30 mouse cellular contexts compared by ENCODE assay signal in the genomic region with DNA sequence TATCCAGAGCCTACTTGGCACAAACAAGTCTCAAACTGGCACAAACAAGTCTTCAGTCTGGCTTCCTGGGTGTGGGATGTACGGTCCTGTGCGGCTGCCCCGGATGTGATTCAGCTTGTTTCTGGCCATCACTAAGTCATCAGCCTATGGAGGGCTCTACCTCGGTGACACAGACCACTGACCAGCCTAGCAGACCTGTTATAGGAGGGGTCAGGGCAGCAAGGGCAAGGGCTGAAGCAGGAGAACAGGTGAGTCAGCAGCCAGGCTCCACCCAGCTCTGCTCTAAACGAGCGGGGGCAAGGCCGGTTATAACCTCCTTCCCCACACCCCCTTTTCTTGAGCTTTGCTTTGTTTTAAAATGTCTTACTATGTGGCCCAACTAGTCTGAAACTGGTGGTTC. TPM values are rescaled to one million over a fixed set of nuclear protein-coding genes. Genes with fewer than 3 reads are reported as not detected.
A peak's percentile ranks its signal among the peaks of the same experiment; 100 is the strongest.
DNase-seq lines count a peak whose midpoint lies in the region; ATAC-seq and TF ChIP-seq lines count a peak whose summit lies in the region.
"Had no signal": no experiment of that assay in that cellular context is flagged by ENCODE, and none has a peak within 500 bp of the region (broad histone marks: within the 10 kb centered on the region; RNA-seq: fewer than 3 reads in every experiment).

No protein-coding gene starts in this region.

- peaks cover 16% of the 10 kb centered on the region for H3K4me1 ChIP-seq in kidney, postnatal 0 days (replicated peaks; ENCODE audit: insufficient read depth, low read length)
- H3K4me1 ChIP-seq in kidney, embryonic 14.5 days (ENCODE audit: control insufficient read depth, insufficient read depth, low read length) = peaks cover 15% of the 10 kb centered on the region
- H3K4me1 ChIP-seq in brown adipose tissue, adult 24 weeks (ENCODE audit: control insufficient read depth, insufficient read depth, insufficient read length, low read length) = peaks cover 26% of the 10 kb centered on the region
- peaks cover 28% of the 10 kb centered on the region for H3K4me1 ChIP-seq in stomach, embryonic 14.5 days (ENCODE audit: control insufficient read depth, insufficient read depth, low read length)
- H3K4me1 ChIP-seq in midbrain, embryonic 15.5 days = peaks cover 15% of the 10 kb centered on the region
- H3K4me1 ChIP-seq in heart, adult 2 months (ENCODE audit: control insufficient read depth, insufficient read depth, low read length) = peaks cover 16% of the 10 kb centered on the region

- H3K9ac ChIP-seq in kidney, postnatal 0 days (ENCODE audit: low read depth, low read length) = no peak overlapping the region
- no peak overlapping the region for H3K9ac ChIP-seq in kidney, embryonic 14.5 days (ENCODE audit: low read depth, low read length)
- no peak overlapping the region for H3K9ac ChIP-seq in stomach, embryonic 14.5 days (replicated peaks; ENCODE audit: low read depth, low read length)
- H3K9ac ChIP-seq in midbrain, embryonic 15.5 days = no peak overlapping the region
- H3K9ac ChIP-seq in heart, adult 2 months (ENCODE audit: low read depth, low read length) = no peak overlapping the region
- H3K9ac ChIP-seq: forebrain, embryonic 12.5 days; forebrain, postnatal 0 days; liver, embryonic 13.5 days; neural tube, embryonic 12.5 days had no signal

- TF ChIP-seq CTCF in gastrocnemius, adult 2 months (IDR thresholded peaks at IDR 0.05) = no peak
- no peak for TF ChIP-seq CTCF in kidney, postnatal 0 days (IDR thresholded peaks at IDR 0.05; ENCODE audit: low read depth)
- TF ChIP-seq CTCF in heart, adult 2 months (IDR thresholded peaks at IDR 0.05) = no peak

- TF ChIP-seq POLR2A in heart, adult 2 months (IDR thresholded peaks at IDR 0.05; ENCODE audit: insufficient read depth, low read depth, low read length) = no peak

- H3K27me3 ChIP-seq in kidney, postnatal 0 days (ENCODE audit: insufficient read depth, low read length) = no peaks in the 10 kb centered on the region
- no peaks in the 10 kb centered on the region for H3K27me3 ChIP-seq in kidney, embryonic 14.5 days (ENCODE audit: control insufficient read depth, insufficient read depth, low read length)
- H3K27me3 ChIP-seq in stomach, embryonic 14.5 days (ENCODE audit: control insufficient read depth, insufficient read depth, low read length) = no peaks in the 10 kb centered on the region
- no peaks in the 10 kb centered on the region for H3K27me3 ChIP-seq in midbrain, embryonic 15.5 days (replicated peaks)
- H3K27me3 ChIP-seq in heart, adult 2 months (ENCODE audit: control insufficient read depth, insufficient read depth, low read length) = no peaks in the 10 kb centered on the region
- H3K27me3 ChIP-seq: forebrain, embryonic 12.5 days; hindbrain, embryonic 13.5 days; liver, embryonic 13.5 days; neural tube, embryonic 12.5 days had no signal

- WGBS in kidney, postnatal 0 days = 59% methylated on average over 7 of the region's 7 CpGs
- whole genome bisulfite sequencing in kidney, embryonic 14.5 days = 73% methylated on average over 7 of the region's 7 CpGs
- 73% methylated on average over 7 of the region's 7 CpGs for WGBS in stomach, embryonic 14.5 days
- WGBS in midbrain, embryonic 15.5 days = 94% methylated on average over 7 of the region's 7 CpGs
- WGBS in heart, adult 2 months = 51% methylated on average over 7 of the region's 7 CpGs

- no peaks in the 10 kb centered on the region for H3K9me3 ChIP-seq in kidney, postnatal 0 days (replicated peaks; ENCODE audit: low read length)
- H3K9me3 ChIP-seq in kidney, embryonic 14.5 days (ENCODE audit: control insufficient read depth, low read length) = no peaks in the 10 kb centered on the region
- H3K9me3 ChIP-seq in stomach, embryonic 14.5 days (ENCODE audit: control insufficient read depth, low read depth, low read length) = no peaks in the 10 kb centered on the region
- no peaks in the 10 kb centered on the region for H3K9me3 ChIP-seq in midbrain, embryonic 15.5 days
- H3K9me3 ChIP-seq: forebrain, embryonic 12.5 days; G1E; hindbrain, embryonic 13.5 days; liver, embryonic 13.5 days; neural tube, embryonic 12.5 days had no signal

- no peak for TF ChIP-seq EP300 in heart, adult 2 months (IDR thresholded peaks at IDR 0.05; ENCODE audit: insufficient read depth, low read depth, low read length)

- peak; percentile 69 for ATAC-seq in kidney, postnatal 0 days (replicated peaks; ENCODE audit: low FRiP score, low read depth)
- no peak for ATAC-seq in kidney, embryonic 14.5 days (ENCODE audit: low FRiP score, low TSS enrichment)
- 0 out of 2 replicates have a peak, but pooled peaks have one; percentile 7 for ATAC-seq in stomach, embryonic 14.5 days (ENCODE audit: insufficient number of reproducible peaks, insufficient read depth, low FRiP score, low read depth)
- no peak; the same call in 1 of the 2 replicates for ATAC-seq in midbrain, embryonic 15.5 days (replicated peaks)
- ATAC-seq: forebrain, postnatal 0 days had no signal

- no peak overlapping the region for H3K4me2 ChIP-seq in kidney, postnatal 0 days (ENCODE audit: low read length)
- no peak overlapping the region for H3K4me2 ChIP-seq in kidney, embryonic 14.5 days (replicated peaks; ENCODE audit: low read depth, low read length)
- no peak overlapping the region for H3K4me2 ChIP-seq in stomach, embryonic 14.5 days (replicated peaks; ENCODE audit: low read depth, low read length)
- no peak overlapping the region for H3K4me2 ChIP-seq in midbrain, embryonic 15.5 days
- H3K4me2 ChIP-seq: forebrain, embryonic 12.5 days; heart, embryonic 11.5 days; hindbrain, embryonic 13.5 days; liver, embryonic 13.5 days; midbrain, embryonic 11.5 days; neural tube, embryonic 12.5 days had no signal

- no peaks in the 10 kb centered on the region for H3K36me3 ChIP-seq in kidney, postnatal 0 days (ENCODE audit: insufficient read depth, low read length)
- H3K36me3 ChIP-seq in kidney, embryonic 14.5 days (ENCODE audit: control insufficient read depth, insufficient read depth, low read length) = no peaks in the 10 kb centered on the region
- H3K36me3 ChIP-seq in stomach, embryonic 14.5 days (ENCODE audit: control insufficient read depth, insufficient read depth, low read length) = no peaks in the 10 kb centered on the region
- no peaks in the 10 kb centered on the region for H3K36me3 ChIP-seq in midbrain, embryonic 15.5 days (replicated peaks)
- no peaks in the 10 kb centered on the region; the same call in 1 of the 2 replicates for H3K36me3 ChIP-seq in heart, adult 2 months (ENCODE audit: control insufficient read depth, insufficient read depth, low read length)
- H3K36me3 ChIP-seq: forebrain, embryonic 12.5 days; G1E; hindbrain, embryonic 13.5 days; liver, embryonic 13.5 days; neural tube, embryonic 12.5 days had no signal

- DNase-seq in gastrocnemius, adult 2 months = no peak
- no peak for DNase-seq in gastrocnemius, postnatal 4 days (ENCODE audit: low spot score in 2 of 2)
- no peak for DNase-seq in kidney, postnatal 0 days (ENCODE audit: low spot score)
- DNase-seq in heart, adult 2 months = no peak
- DNase-seq: adrenal gland, postnatal 10 days; cerebellum, adult 11 months; cerebellum, adult 9-10 months; embryo, embryonic 11 days; forebrain, postnatal 0 days; gastrocnemius, postnatal 14 days; heart, adult 11 months; heart, postnatal 36 days; kidney, adult 9 months; liver, embryonic 13.5 days; lung, adult 2 months; lung, postnatal 14 days; right cerebral cortex, adult 18-20 months; spleen, adult 18-20 months; thymus, postnatal 14 days had no signal

- H3K4me3 ChIP-seq in gastrocnemius, adult 2 months = no peak overlapping the region
- no peak overlapping the region for H3K4me3 ChIP-seq in kidney, postnatal 0 days (replicated peaks; ENCODE audit: low read depth, low read length)
- no peak overlapping the region for H3K4me3 ChIP-seq in kidney, embryonic 14.5 days (ENCODE audit: low read length)
- H3K4me3 ChIP-seq in brown adipose tissue, adult 24 weeks (ENCODE audit: insufficient read depth, low read depth, low read length) = no peak overlapping the region
- no peak overlapping the region for H3K4me3 ChIP-seq in stomach, embryonic 14.5 days (ENCODE audit: low read depth, low read length)
- H3K4me3 ChIP-seq in midbrain, embryonic 15.5 days = no peak overlapping the region
- no peak overlapping the region for H3K4me3 ChIP-seq in heart, adult 2 months
- H3K4me3 ChIP-seq: forebrain, embryonic 12.5 days; hindbrain, embryonic 13.5 days; liver, embryonic 13.5 days; myocyte; neural tube, embryonic 12.5 days had no signal

- H3K79me2 ChIP-seq in heart, adult 2 months (replicated peaks; ENCODE audit: control insufficient read depth, insufficient read depth, low read length) = peaks cover 13% of the 10 kb centered on the region

- intact Hi-C loops in gastrocnemius, adult 2 months (cut with DNase I) = no loop called here
- intact Hi-C loops in heart, adult 2 months (cut with DNase I) = no loop called here

- peak overlapping the region; percentile 20; the same call in 1 of the 2 replicates for H3K27ac ChIP-seq in gastrocnemius, adult 2 months
- no peak overlapping the region for H3K27ac ChIP-seq in kidney, postnatal 0 days
- no peak overlapping the region for H3K27ac ChIP-seq in kidney, embryonic 14.5 days (ENCODE audit: low read depth, low read length)
- peak overlapping the region; percentile 15 for H3K27ac ChIP-seq in brown adipose tissue, adult 24 weeks (replicated peaks; ENCODE audit: low read depth, low read length)
- H3K27ac ChIP-seq in stomach, embryonic 14.5 days (ENCODE audit: low read length) = no peak overlapping the region
- no peak overlapping the region for H3K27ac ChIP-seq in midbrain, embryonic 15.5 days
- no peak overlapping the region for H3K27ac ChIP-seq in heart, adult 2 months
- H3K27ac ChIP-seq: forebrain, embryonic 12.5 days; hindbrain, embryonic 13.5 days; liver, embryonic 13.5 days; neural tube, embryonic 12.5 days had no signal

RNA-seq across cellular contexts. Expression of a gene that starts 11.2 kb away (rescaled TPM):
- total RNA-seq in gastrocnemius, adult 2 months (2021) = 10 to 100 TPM in 1 of 2 experiments, 1 to 10 TPM in 1; 9.3 to 16.8 TPM
- 10 to 100 TPM; 24.7 to 27.0 TPM for total RNA-seq in gastrocnemius, postnatal 4 days (2021)
- polyA plus RNA-seq in kidney, postnatal 0 days (2015; fragmentation: Nextera tagmentation; extraction: Ambion mirVana) = 12.6 and 13.4 TPM in 2 replicates
- polyA plus RNA-seq in kidney, embryonic 14.5 days (2014; fragmentation: Nextera tagmentation; extraction: Ambion mirVana) = 13.5 and 20.2 TPM in 2 replicates
- 12.2 and 15.7 TPM in 2 replicates for polyA plus RNA-seq in brown adipose tissue, adult 24 weeks (2012; ENCODE audit: insufficient read depth, insufficient read length, missing spikeins)
- 15.6 and 21.7 TPM in 2 replicates for polyA plus RNA-seq in stomach, embryonic 14.5 days (2014; fragmentation: Nextera tagmentation; extraction: Ambion mirVana)
- polyA plus RNA-seq in midbrain, embryonic 15.5 days (2015; fragmentation: Nextera tagmentation; extraction: Ambion mirVana) = 38.5 and 44.2 TPM in 2 replicates
- 10 to 100 TPM; 26.6 to 27.0 TPM for total RNA-seq in heart, adult 2 months (2021)
- polyA plus RNA-seq in heart, adult 2 months (2012; rRNA removed) = 23.1 and 26.2 TPM in 2 replicates

Comparison
In these comparisons a context has a peak if more than half of its experiments do, and no peak if none do; other contexts are left out.
1. ATAC-seq: peak in kidney, postnatal 0 days (single experiment) and stomach, embryonic 14.5 days (single experiment); none in kidney, embryonic 14.5 days (single experiment) and midbrain, embryonic 15.5 days (single experiment).
2. H3K27ac ChIP-seq: peak in gastrocnemius, adult 2 months (single experiment) and brown adipose tissue, adult 24 weeks (single experiment); none in kidney, postnatal 0 days (single experiment), kidney, embryonic 14.5 days (single experiment), stomach, embryonic 14.5 days (single experiment), midbrain, embryonic 15.5 days (single experiment) and heart, adult 2 months (single experiment).